Mouse (Mus musculus): ENCODE data around the gene Olfr628. TPM values are rescaled to one million over a fixed set of nuclear protein-coding genes. Genes with fewer than 3 reads are reported as not detected.
"Not testable (repeated sequence)": the region's sequence is repeated elsewhere in the genome, so short reads cannot be mapped to it uniquely, and the experiment has no call there.

The Olfr628 gene
- total RNA-seq (2022), result not detected

GRCm38 (mm10) chr7:103730074-103730473 lies at the start of gene Olfr628:
TSS of gene Olfr628 (plus strand) at chr7:103730374.
- no peak for DNase-seq (ENCODE audit: low spot score in 2 of 2)

GRCm38 (mm10) chr7:103682420-103682819 lies 47.8 kb upstream of the Olfr628 start, which contains the start of gene Olfr625-ps1:
TSS of gene Olfr625-ps1 (plus strand) at chr7:103682720.
- no peak for DNase-seq (ENCODE audit: low spot score in 2 of 2)

- no peak for DNase-seq (ENCODE audit: low spot score in 2 of 2)
Measured at GRCm38 (mm10) chr7:103699469-103699868, 30.7 kb upstream of the Olfr628 start.

GRCm38 (mm10) chr7:103712024-103712423 lies 18.1 kb upstream of the Olfr628 start:
- DNase-seq (ENCODE audit: low spot score in 2 of 2), result no peak

GRCm38 (mm10) chr7:103714371-103714770 lies 15.8 kb upstream of the Olfr628 start, which contains the start of gene Olfr243:
TSS of gene Olfr243 (plus strand) at chr7:103714671.
- DNase-seq (ENCODE audit: low spot score in 2 of 2), result no peak

- not testable (repeated sequence) for DNase-seq (ENCODE audit: low spot score in 2 of 2)
Measured at GRCm38 (mm10) chr7:103716398-103716797, 13.8 kb upstream of the Olfr628 start.

- no peak for DNase-seq (ENCODE audit: low spot score in 2 of 2)
Measured at GRCm38 (mm10) chr7:103744843-103745242, 14.7 kb downstream of the Olfr628 start, which contains the start of gene Olfr629. TSS of gene Olfr629 (minus strand) at chr7:103744943.

- no peak for DNase-seq (ENCODE audit: low spot score in 2 of 2)
Measured at GRCm38 (mm10) chr7:103757233-103757632, 27.1 kb downstream of the Olfr628 start, which contains the start of gene Olfr630. TSS of gene Olfr630 (minus strand) at chr7:103757333.

GRCm38 (mm10) chr7:103762212-103762611 lies 32.0 kb downstream of the Olfr628 start:
- not testable (repeated sequence) for DNase-seq (ENCODE audit: low spot score in 2 of 2)

GRCm38 (mm10) chr7:103767687-103768086 lies 37.5 kb downstream of the Olfr628 start:
- not testable (repeated sequence) for DNase-seq (ENCODE audit: low spot score in 2 of 2)

- no peak for DNase-seq (ENCODE audit: low spot score in 2 of 2)
Measured at GRCm38 (mm10) chr7:103771494-103771893, 41.3 kb downstream of the Olfr628 start, which contains the start of gene Olfr69. TSS of gene Olfr69 (minus strand) at chr7:103771594.

- DNase-seq (ENCODE audit: low spot score in 2 of 2), result not testable (repeated sequence)
Measured at GRCm38 (mm10) chr7:103777652-103778051, 47.5 kb downstream of the Olfr628 start.

GRCm38 (mm10) chr7:103779598-103779997 lies 49.4 kb downstream of the Olfr628 start, which contains the start of gene Olfr68:
TSS of gene Olfr68 (minus strand) at chr7:103779698.
- no peak for DNase-seq (ENCODE audit: low spot score in 2 of 2)

Other genes starting within 250 kb of the Olfr628 start
- not detected for gene Olfr609, start 232.3 kb upstream of the Olfr628 start, total RNA-seq (2022)
- not detected for gene Olfr610, start 218.3 kb upstream of the Olfr628 start, total RNA-seq (2022)
- gene Olfr611, start 209.5 kb upstream of the Olfr628 start, total RNA-seq (2022), result not detected
- gene Olfr612, start 187.7 kb upstream of the Olfr628 start, total RNA-seq (2022), result not detected
- gene Olfr613, start 182.3 kb upstream of the Olfr628 start, total RNA-seq (2022), result not detected
- not detected for gene Olfr615, start 174.3 kb upstream of the Olfr628 start, total RNA-seq (2022)
- gene Olfr616, start 161.2 kb upstream of the Olfr628 start, total RNA-seq (2022), result not detected
- not detected for gene Olfr617, start 157.3 kb upstream of the Olfr628 start, total RNA-seq (2022)
- not detected for gene Olfr618, start 140.3 kb upstream of the Olfr628 start, total RNA-seq (2022)
- gene Olfr619, start 129.8 kb upstream of the Olfr628 start, total RNA-seq (2022), result not detected
- not detected for gene Olfr620, start 117.8 kb upstream of the Olfr628 start, total RNA-seq (2022)
- gene Olfr622, start 87.7 kb upstream of the Olfr628 start, total RNA-seq (2022), result not detected
- not detected for gene Olfr623, start 66.7 kb upstream of the Olfr628 start, total RNA-seq (2022)
- gene Olfr624, start 59.2 kb upstream of the Olfr628 start, total RNA-seq (2022), result not detected
- not detected for gene Olfr625-ps1, start 47.7 kb upstream of the Olfr628 start, total RNA-seq (2022)
- not detected for gene Olfr243, start 15.7 kb upstream of the Olfr628 start, total RNA-seq (2022)
- not detected for gene Olfr629, start 14.6 kb downstream of the Olfr628 start, total RNA-seq (2022)
- gene Olfr630, start 27.0 kb downstream of the Olfr628 start, total RNA-seq (2022), result not detected
- gene Olfr69, start 41.2 kb downstream of the Olfr628 start, total RNA-seq (2022), result not detected
- not detected for gene Olfr68, start 49.3 kb downstream of the Olfr628 start, total RNA-seq (2022)
- not detected for gene Olfr67, start 61.4 kb downstream of the Olfr628 start, total RNA-seq (2022)
- 10 to 100 TPM; 11.6 to 30.4 (median 18.8) TPM for gene Hbb-bt, start 83.6 kb downstream of the Olfr628 start, total RNA-seq (2022)
- gene Hbb-bs, start 97.7 kb downstream of the Olfr628 start, total RNA-seq (2022), result 100 to 1,000 TPM; 150 to 315 (median 224) TPM
- not detected for gene Hbb-bh2, start 110.1 kb downstream of the Olfr628 start, total RNA-seq (2022)
- not detected for gene Hbb-bh1, start 112.8 kb downstream of the Olfr628 start, total RNA-seq (2022)
- gene Hbb-y, start 122.8 kb downstream of the Olfr628 start, total RNA-seq (2022), result not detected
- gene Olfr66, start 155.9 kb downstream of the Olfr628 start, total RNA-seq (2022), result not detected
- not detected for gene Olfr64, start 164.1 kb downstream of the Olfr628 start, total RNA-seq (2022)
- gene Olfr65, start 173.1 kb downstream of the Olfr628 start, total RNA-seq (2022), result not detected
- not detected for gene Olfr631, start 198.5 kb downstream of the Olfr628 start, total RNA-seq (2022)
- not detected for gene Olfr632, start 204.0 kb downstream of the Olfr628 start, total RNA-seq (2022)
- not detected for gene Olfr633, start 214.1 kb downstream of the Olfr628 start, total RNA-seq (2022)
- gene Olfr635, start 240.8 kb downstream of the Olfr628 start, total RNA-seq (2022), result not detected

Data from gastrocnemius, adult 8-10 months (tissue).